Mouse (Mus musculus) 416B (cell line): ENCODE data around the gene Fap.

ENCODE experiments used
- DNase-seq: peaks from one replicate; pipeline ENCODE4 v3.0.0; 2011; ENCODE audit warnings: low read depth

Fap gene

GRCm38 (mm10) chr2:62459241-62460174, 114.4 kb downstream of the Fap start:
- no peak for DNase-seq

GRCm38 (mm10) chr2:62458070-62458469, 115.8 kb downstream of the Fap start:
- peak; percentile 82 for DNase-seq

DNA sequence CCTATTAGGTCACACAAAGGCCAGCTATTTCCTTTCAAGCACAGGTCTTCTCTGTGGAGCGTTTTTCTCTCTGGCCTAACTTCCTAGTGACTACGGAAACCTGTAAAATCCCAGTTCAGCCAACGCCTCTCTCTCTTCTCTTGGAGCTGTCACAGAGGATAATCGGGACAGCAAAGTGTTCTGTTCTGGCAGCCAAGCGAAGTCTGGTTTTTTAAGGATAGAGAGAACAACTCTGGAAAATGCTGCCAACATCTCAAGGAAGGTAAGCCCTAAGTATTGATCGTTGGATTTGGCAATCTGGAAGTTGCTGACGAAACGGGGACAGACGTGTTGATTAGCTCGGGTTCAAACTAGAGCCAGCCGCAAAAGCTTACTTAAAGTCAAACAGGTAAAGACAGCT, 118.9 kb downstream of the Fap start:
- no peak for DNase-seq

DNA sequence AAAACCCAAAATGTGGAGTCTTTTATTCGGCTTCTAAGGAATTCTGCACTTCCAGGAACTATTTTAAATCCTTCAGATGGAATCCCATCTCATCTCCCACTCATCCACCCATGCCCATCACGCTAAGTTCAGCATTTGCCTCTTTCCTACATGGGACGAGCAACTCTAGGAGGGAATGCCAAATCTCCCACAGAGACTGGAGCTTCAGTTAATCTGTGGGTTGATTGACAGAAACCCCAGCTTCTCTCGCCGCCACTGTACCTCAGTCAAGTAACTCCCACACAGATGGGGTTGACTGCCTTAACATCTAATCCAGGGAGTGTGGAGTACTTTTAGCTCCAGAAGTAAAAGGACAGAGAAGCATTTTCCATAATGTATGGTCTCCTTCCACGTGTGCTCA, 119.8 kb downstream of the Fap start:
- no peak for DNase-seq
